In genomic region chr16:46406844-46407639, GRCm38 (mm10) we compare ENCODE assay signal across 22 mouse cellular contexts.
DNase-seq lines count a peak whose midpoint lies in the region; ATAC-seq and TF ChIP-seq lines count a peak whose summit lies in the region.
"Had no signal": no experiment of that assay in that cellular context is flagged by ENCODE, and none has a peak within 500 bp of the region (broad histone marks: within the 10 kb centered on the region; RNA-seq: fewer than 3 reads in every experiment).

No protein-coding gene starts in this region.

- H3K4me2 ChIP-seq in kidney, postnatal 0 days (ENCODE audit: low read length) = no peak overlapping the region
- 0 out of 2 replicates have a peak overlapping the region, but pooled peaks have one; percentile 21 for H3K4me2 ChIP-seq in intestine, postnatal 0 days (replicated peaks; ENCODE audit: low read depth)
- H3K4me2 ChIP-seq in neural tube, embryonic 15.5 days = no peak overlapping the region
- H3K4me2 ChIP-seq: forebrain, embryonic 15.5 days; heart, embryonic 11.5 days; heart, embryonic 15.5 days; hindbrain, embryonic 13.5 days had no signal

- peak; percentile 68 for ATAC-seq in kidney, postnatal 0 days (replicated peaks; ENCODE audit: low FRiP score, low read depth)
- peak; percentile 80 for ATAC-seq in intestine, postnatal 0 days
- no peak for ATAC-seq in neural tube, embryonic 15.5 days (ENCODE audit: low FRiP score)
- ATAC-seq: activated CD4-positive, CD25-positive, alpha-beta regulatory T cell, adult 4 months; forebrain, embryonic 15.5 days; Patski had no signal

- H3K4me1 ChIP-seq in kidney, postnatal 0 days (replicated peaks; ENCODE audit: insufficient read depth, low read length) = no peaks in the 10 kb centered on the region
- H3K4me1 ChIP-seq in intestine, postnatal 0 days (replicated peaks; ENCODE audit: control insufficient read depth, insufficient read depth, low read length) = no peaks in the 10 kb centered on the region
- no peaks in the 10 kb centered on the region for H3K4me1 ChIP-seq in neural tube, embryonic 15.5 days
- H3K4me1 ChIP-seq: embryonic facial prominence, embryonic 10.5 days; heart, embryonic 15.5 days; hindbrain, embryonic 13.5 days had no signal

- DNase-seq in kidney, adult 18-20 months = peak; percentile 32
- DNase-seq in kidney, postnatal 10 days = no peak
- no peak for DNase-seq in kidney, postnatal 0 days (ENCODE audit: low spot score)
- DNase-seq in kidney, postnatal 14 days = no peak
- no peak for DNase-seq in heart, adult 9 months (ENCODE audit: low spot score in 2 of 2)
- DNase-seq: adrenal gland, adult 2 months; adrenal gland, postnatal 25 days; cerebellum, adult 18-20 months; cerebellum, postnatal 10 days; gastrocnemius, postnatal 10 days; heart, adult 18-20 months; heart, postnatal 14 days had no signal

- 0 out of 2 replicates have a peak overlapping the region, but pooled peaks have one; percentile 3 for H3K27ac ChIP-seq in kidney, postnatal 0 days
- H3K27ac ChIP-seq in intestine, postnatal 0 days (ENCODE audit: low read depth, low read length) = peak overlapping the region; percentile 62; the same call in 1 of the 2 replicates
- H3K27ac ChIP-seq in neural tube, embryonic 15.5 days (replicated peaks) = no peak overlapping the region
- H3K27ac ChIP-seq: embryonic facial prominence, embryonic 10.5 days; forebrain, embryonic 15.5 days; heart, embryonic 15.5 days; hindbrain, embryonic 13.5 days had no signal

- WGBS in kidney, postnatal 0 days = 84% methylated on average over 7 of the region's 7 CpGs
- WGBS in intestine, postnatal 0 days = 67% methylated on average over 7 of the region's 7 CpGs
- WGBS in neural tube, embryonic 15.5 days = 94% methylated on average over 7 of the region's 7 CpGs

- no peak overlapping the region for H3K9ac ChIP-seq in kidney, postnatal 0 days (ENCODE audit: low read depth, low read length)
- no peak overlapping the region for H3K9ac ChIP-seq in intestine, postnatal 0 days (ENCODE audit: low read depth, low read length)
- H3K9ac ChIP-seq in neural tube, embryonic 15.5 days (replicated peaks) = no peak overlapping the region
- H3K9ac ChIP-seq: forebrain, embryonic 15.5 days; heart, embryonic 15.5 days; hindbrain, embryonic 13.5 days had no signal

- no peak overlapping the region for H3K4me3 ChIP-seq in kidney, postnatal 0 days (replicated peaks; ENCODE audit: low read depth, low read length)
- no peak overlapping the region for H3K4me3 ChIP-seq in intestine, postnatal 0 days (ENCODE audit: low read depth, low read length)
- no peak overlapping the region for H3K4me3 ChIP-seq in neural tube, embryonic 15.5 days (replicated peaks)
- H3K4me3 ChIP-seq: embryonic facial prominence, embryonic 10.5 days; forebrain, embryonic 15.5 days; heart, embryonic 15.5 days; hindbrain, embryonic 13.5 days had no signal

- no peaks in the 10 kb centered on the region for H3K9me3 ChIP-seq in kidney, postnatal 0 days (replicated peaks; ENCODE audit: low read length)
- H3K9me3 ChIP-seq in intestine, postnatal 0 days (ENCODE audit: control insufficient read depth) = no peaks in the 10 kb centered on the region
- no peaks in the 10 kb centered on the region for H3K9me3 ChIP-seq in neural tube, embryonic 15.5 days (replicated peaks)
- H3K9me3 ChIP-seq: embryonic facial prominence, embryonic 10.5 days; forebrain, embryonic 15.5 days; heart, embryonic 15.5 days; hindbrain, embryonic 13.5 days had no signal

- H3K27me3 ChIP-seq in kidney, postnatal 0 days (ENCODE audit: insufficient read depth, low read length) = no peaks in the 10 kb centered on the region
- H3K27me3 ChIP-seq in intestine, postnatal 0 days (replicated peaks; ENCODE audit: control insufficient read depth, insufficient read depth, low read length) = no peaks in the 10 kb centered on the region
- no peaks in the 10 kb centered on the region for H3K27me3 ChIP-seq in neural tube, embryonic 15.5 days (replicated peaks)
- H3K27me3 ChIP-seq: CH12.LX; forebrain, embryonic 15.5 days; heart, embryonic 15.5 days; hindbrain, embryonic 13.5 days; Patski had no signal

- no peak for TF ChIP-seq CTCF in kidney, postnatal 0 days (IDR thresholded peaks at IDR 0.05; ENCODE audit: low read depth)
- TF ChIP-seq CTCF in intestine, postnatal 0 days (IDR thresholded peaks at IDR 0.05; ENCODE audit: low read depth) = no peak

- H3K36me3 ChIP-seq in kidney, postnatal 0 days (ENCODE audit: insufficient read depth, low read length) = no peaks in the 10 kb centered on the region
- H3K36me3 ChIP-seq in intestine, postnatal 0 days (ENCODE audit: control insufficient read depth, insufficient read depth) = peaks cover 4% of the 10 kb centered on the region; the same call in 1 of the 2 replicates
- no peaks in the 10 kb centered on the region; the same call in 1 of the 2 replicates for H3K36me3 ChIP-seq in neural tube, embryonic 15.5 days
- H3K36me3 ChIP-seq: forebrain, embryonic 15.5 days; heart, embryonic 15.5 days had no signal
